Mouse (Mus musculus): ENCODE data around the gene Mtmr12. TPM values are rescaled to one million over a fixed set of nuclear protein-coding genes. Genes with fewer than 3 reads are reported as not detected.

The Mtmr12 gene
- polyA plus RNA-seq, 1 experiment from 2014 or later = 20.7 TPM

DNA sequence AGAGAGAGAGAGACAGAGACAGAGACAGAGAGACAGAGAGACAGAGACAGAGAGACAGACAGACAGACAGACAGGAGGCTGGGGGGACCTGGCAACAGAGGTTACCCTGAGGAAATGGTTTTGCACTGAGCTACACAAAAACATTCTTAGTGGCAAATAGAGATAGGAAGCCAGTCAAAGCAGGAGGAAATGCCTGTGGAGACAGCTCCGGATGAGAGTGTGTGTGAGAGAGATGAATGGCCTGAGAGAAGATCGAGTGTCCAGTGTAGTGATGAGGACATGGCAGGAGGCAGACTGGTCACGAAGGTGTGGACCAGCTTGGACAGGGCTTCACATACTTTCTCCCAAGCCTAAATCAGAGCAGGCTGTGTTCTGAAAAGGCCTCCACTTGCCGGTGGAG is 20.2 kb downstream of the Mtmr12 start:
- peaks cover 21% of the 10 kb centered on the region for H3K4me1 ChIP-seq (replicated peaks)
- no peak overlapping the region for H3K27ac ChIP-seq
- ATAC-seq (ENCODE audit: insufficient number of reproducible peaks, insufficient read depth, low FRiP score, low TSS enrichment, low read depth) = no peak
- H3K4me2 ChIP-seq = no peak overlapping the region
- no peak overlapping the region for H3K4me3 ChIP-seq (replicated peaks)
- WGBS = 82% methylated on average over 4 of the region's 4 CpGs
- no peak overlapping the region for H3K9ac ChIP-seq (replicated peaks)
- H3K36me3 ChIP-seq = no peaks in the 10 kb centered on the region
- H3K27me3 ChIP-seq = no peaks in the 10 kb centered on the region
- H3K9me3 ChIP-seq = no peaks in the 10 kb centered on the region

DNA sequence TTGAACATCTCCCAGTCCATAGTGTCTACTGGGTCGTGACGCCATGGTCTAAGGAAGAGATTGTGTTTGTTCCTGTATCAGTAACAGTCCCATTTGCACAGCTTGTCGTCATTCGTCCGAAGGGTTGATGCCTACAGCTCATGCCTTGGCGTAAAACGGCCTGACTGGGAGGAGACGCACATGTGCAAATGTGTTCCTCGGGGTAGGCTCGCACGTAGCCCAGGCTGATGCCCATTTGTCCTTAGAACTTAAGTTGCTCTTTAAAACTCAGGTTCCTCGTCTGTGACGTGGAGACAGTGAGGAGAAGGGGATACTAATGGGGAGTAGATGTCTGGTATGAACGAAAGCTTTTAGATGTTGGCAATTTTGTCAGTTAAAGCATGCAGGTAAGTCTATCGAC is 22.1 kb downstream of the Mtmr12 start:
- H3K36me3 ChIP-seq = peaks cover 8% of the 10 kb centered on the region; the same call in 1 of the 2 replicates
- peaks cover 28% of the 10 kb centered on the region for H3K4me1 ChIP-seq (replicated peaks)
- H3K9ac ChIP-seq (replicated peaks) = no peak overlapping the region
- ATAC-seq (ENCODE audit: insufficient number of reproducible peaks, insufficient read depth, low FRiP score, low TSS enrichment, low read depth) = no peak
- no peaks in the 10 kb centered on the region for H3K9me3 ChIP-seq
- no peaks in the 10 kb centered on the region for H3K27me3 ChIP-seq
- no peak overlapping the region for H3K4me3 ChIP-seq (replicated peaks)
- WGBS = 95% methylated on average over 15 of the region's 15 CpGs
- no peak overlapping the region for H3K27ac ChIP-seq
- no peak overlapping the region for H3K4me2 ChIP-seq

DNA sequence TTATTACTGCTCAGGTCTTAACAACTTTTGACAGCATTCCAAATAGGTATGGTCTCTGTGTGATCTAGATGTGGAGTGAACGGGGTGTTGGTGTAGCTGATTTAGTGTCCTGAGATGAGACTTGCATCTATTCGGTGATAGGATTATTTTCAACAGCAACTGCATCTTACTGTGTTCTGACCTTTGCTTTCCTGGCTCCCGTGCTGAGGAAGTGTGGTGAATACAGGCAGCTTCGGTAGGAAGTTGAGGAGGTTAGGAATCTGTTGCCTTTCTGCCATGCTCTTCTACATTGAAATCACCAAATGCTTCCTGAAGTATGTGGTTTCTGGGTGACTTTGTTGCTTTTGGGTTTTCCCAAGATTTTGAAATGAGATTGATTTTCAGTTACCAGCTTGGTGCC is 22.5 kb downstream of the Mtmr12 start:
- Histone ChIP-seq H3K4me2 (no peak overlapping the region), H3K4me1 (replicated peaks) (peaks cover 28% of the 10 kb centered on the region), H3K27me3 (no peaks in the 10 kb centered on the region), H3K9ac (replicated peaks) (no peak overlapping the region), H3K27ac (0 out of 2 replicates have a peak overlapping the region, but pooled peaks have one; percentile 29), H3K4me3 (replicated peaks) (no peak overlapping the region), H3K9me3 (no peaks in the 10 kb centered on the region), H3K36me3 (peaks cover 13% of the 10 kb centered on the region; the same call in 1 of the 2 replicates)
- WGBS = 92% methylated on average over 4 of the region's 4 CpGs
- ATAC-seq (ENCODE audit: insufficient number of reproducible peaks, insufficient read depth, low FRiP score, low TSS enrichment, low read depth) = no peak

DNA sequence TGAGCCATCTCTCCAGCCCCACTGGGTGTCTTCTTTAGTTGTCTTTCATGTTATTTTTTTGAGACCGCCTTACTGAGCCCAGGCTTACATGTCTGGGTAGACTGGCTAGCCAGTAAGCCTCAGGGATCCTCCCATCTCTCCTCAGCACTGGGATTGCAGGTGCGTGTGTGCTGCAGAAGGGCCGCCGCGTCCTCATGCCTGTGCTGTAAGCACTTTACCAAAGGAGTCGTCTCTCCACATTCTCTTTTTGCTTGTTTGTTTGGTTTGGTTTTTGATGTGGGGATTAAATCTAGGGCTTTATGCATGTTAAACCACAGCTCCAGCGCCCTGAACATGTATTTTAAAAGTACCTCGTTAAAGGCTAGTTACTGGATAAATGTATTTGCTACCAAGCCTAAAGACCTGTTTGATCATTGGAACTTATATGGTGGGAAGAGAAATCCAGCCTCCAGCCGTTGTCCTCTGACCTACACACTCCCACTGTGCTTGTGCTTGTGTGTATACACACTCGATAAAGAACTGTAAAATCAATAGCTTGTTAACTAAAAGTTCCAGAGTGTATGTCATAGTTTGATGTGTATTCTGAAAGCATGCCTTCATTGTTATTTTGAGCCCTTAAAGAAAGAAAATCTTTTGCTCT is 24.9 kb downstream of the Mtmr12 start:
- Histone ChIP-seq H3K36me3 (peaks cover 34% of the 10 kb centered on the region), H3K4me1 (replicated peaks) (peaks cover 30% of the 10 kb centered on the region), H3K27me3 (no peaks in the 10 kb centered on the region), H3K27ac (no peak overlapping the region), H3K4me2 (no peak overlapping the region), H3K9me3 (no peaks in the 10 kb centered on the region), H3K9ac (replicated peaks) (no peak overlapping the region), H3K4me3 (replicated peaks) (no peak overlapping the region)
- WGBS = 68% methylated on average over 10 of the region's 10 CpGs
- no peak for ATAC-seq (ENCODE audit: insufficient number of reproducible peaks, insufficient read depth, low FRiP score, low TSS enrichment, low read depth)

DNA sequence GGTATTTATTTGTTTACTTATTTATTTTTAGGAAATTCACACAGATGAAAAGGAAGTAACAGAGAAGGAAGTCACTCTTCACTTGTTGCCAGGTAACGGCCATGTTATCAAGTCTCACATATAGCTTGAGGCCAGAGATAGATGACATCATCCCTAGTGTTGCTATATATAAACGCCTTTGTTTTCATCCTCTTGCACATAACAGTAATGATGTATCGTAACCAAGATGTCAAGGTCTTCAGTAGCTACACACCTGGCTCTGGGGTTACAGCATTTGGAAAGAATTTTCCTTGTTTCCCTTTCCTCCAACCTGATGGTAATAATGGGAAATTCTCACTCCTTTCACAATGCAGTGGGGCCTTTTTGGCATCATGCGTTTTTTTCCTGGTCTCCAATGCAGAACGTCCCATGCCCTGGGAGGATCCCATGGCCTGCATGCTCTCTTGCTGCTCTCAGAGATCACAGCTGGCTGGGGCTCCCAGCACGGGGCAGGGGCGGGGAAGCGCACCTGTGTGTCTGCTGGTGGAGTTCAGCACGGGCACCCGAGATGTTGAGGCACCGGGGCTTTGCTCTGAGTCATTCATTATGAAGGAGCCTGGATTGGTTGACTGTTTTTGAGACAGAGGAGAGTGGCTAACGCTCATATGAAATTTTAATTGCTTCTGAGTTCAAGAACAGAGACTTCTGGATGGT is 25.6 kb downstream of the Mtmr12 start:
- no peaks in the 10 kb centered on the region for H3K27me3 ChIP-seq
- no peak overlapping the region for H3K9ac ChIP-seq (replicated peaks)
- ATAC-seq (ENCODE audit: insufficient number of reproducible peaks, insufficient read depth, low FRiP score, low TSS enrichment, low read depth) = no peak
- H3K27ac ChIP-seq = 0 out of 2 replicates have a peak overlapping the region, but pooled peaks have one; percentile 50
- no peak overlapping the region for H3K4me2 ChIP-seq
- H3K9me3 ChIP-seq = no peaks in the 10 kb centered on the region
- WGBS = 60% methylated on average over 12 of the region's 12 CpGs
- H3K36me3 ChIP-seq = peaks cover 40% of the 10 kb centered on the region
- H3K4me1 ChIP-seq (replicated peaks) = peaks cover 30% of the 10 kb centered on the region
- no peak overlapping the region for H3K4me3 ChIP-seq (replicated peaks)

DNA sequence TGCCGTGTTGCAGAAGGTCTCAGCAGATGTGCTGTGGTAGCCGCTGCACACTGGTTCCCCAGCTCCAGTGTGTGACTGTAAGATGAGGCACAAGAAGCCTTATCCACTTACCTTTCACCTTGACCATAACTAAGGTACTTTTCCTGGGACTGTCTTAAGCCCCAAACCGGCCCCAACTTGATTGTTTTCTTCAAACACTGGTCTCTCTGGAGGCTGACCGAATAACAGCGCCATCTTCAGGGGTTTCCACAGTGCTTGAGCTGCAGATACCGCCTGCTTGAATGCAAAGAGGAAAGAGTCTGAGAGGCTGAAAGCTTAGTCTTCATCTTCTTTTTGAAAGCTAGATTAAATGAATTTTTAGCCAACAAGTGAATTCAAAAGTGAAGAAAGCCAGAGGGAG is 26.6 kb downstream of the Mtmr12 start:
- 86% methylated on average over 6 of the region's 6 CpGs for WGBS
- H3K9ac ChIP-seq (replicated peaks) = no peak overlapping the region
- ATAC-seq (ENCODE audit: insufficient number of reproducible peaks, insufficient read depth, low FRiP score, low TSS enrichment, low read depth) = no peak

DNA sequence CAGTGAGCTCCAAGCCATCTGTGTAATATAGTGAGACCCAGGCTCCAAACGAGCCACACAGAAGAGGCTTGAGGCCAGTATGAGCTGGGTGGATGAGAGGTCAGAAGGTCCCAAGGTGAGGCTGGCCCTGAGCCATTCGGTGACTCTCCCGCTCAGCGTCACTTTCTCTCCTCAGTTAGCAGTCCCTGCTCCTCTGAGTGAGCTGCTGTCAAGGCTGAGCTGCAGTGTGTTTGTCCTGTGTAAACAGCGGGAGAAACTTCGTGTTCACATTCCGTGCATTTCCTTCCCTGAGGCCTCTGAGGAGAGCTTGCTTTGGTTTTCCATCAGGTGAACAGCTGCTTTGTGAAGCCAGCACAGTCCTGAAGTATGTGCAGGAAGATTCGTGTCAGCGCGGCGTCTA is 27.6 kb downstream of the Mtmr12 start:
- 0 out of 2 replicates have a peak, but pooled peaks have one; percentile 26 for ATAC-seq (ENCODE audit: insufficient number of reproducible peaks, insufficient read depth, low FRiP score, low TSS enrichment, low read depth)
- Histone ChIP-seq H3K9ac (replicated peaks) (no peak overlapping the region), H3K27me3 (no peaks in the 10 kb centered on the region), H3K4me1 (replicated peaks) (peaks cover 30% of the 10 kb centered on the region), H3K4me3 (replicated peaks) (no peak overlapping the region), H3K4me2 (no peak overlapping the region), H3K36me3 (peaks cover 58% of the 10 kb centered on the region), H3K9me3 (no peaks in the 10 kb centered on the region), H3K27ac (0 out of 2 replicates have a peak overlapping the region, but pooled peaks have one; percentile 0)
- WGBS = 75% methylated on average over 11 of the region's 11 CpGs

More for the DNA sequence above, 26.6 kb downstream of the Mtmr12 start:
- Histone ChIP-seq H3K36me3 (peaks cover 48% of the 10 kb centered on the region), H3K9me3 (no peaks in the 10 kb centered on the region), H3K27ac (no peak overlapping the region), H3K27me3 (no peaks in the 10 kb centered on the region), H3K4me3 (replicated peaks) (no peak overlapping the region), H3K4me1 (replicated peaks) (peaks cover 30% of the 10 kb centered on the region), H3K4me2 (no peak overlapping the region)

DNA sequence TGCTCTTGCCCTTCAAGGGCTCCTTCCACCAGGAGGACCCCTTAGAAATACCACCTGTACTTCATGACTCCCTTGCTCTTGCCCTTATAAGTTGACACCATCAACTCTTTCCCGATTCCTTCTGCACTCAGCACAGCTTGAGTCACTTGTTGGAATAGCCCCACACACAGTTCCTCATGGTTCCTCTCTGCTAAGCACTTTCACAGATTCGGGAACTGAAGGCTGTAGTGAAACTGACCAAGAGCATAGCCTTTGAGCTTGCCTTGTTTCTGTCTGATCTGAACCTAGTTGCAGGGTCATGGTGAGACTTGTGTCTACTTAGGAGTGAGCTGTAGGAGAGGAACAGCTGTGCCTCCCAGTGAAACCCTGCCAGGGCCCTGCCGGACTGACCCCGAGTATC is 28.2 kb downstream of the Mtmr12 start:
- WGBS = 83% methylated on average over 4 of the region's 4 CpGs
- Histone ChIP-seq H3K4me3 (replicated peaks) (no peak overlapping the region), H3K27me3 (no peaks in the 10 kb centered on the region), H3K9me3 (no peaks in the 10 kb centered on the region), H3K4me2 (no peak overlapping the region), H3K36me3 (peaks cover 64% of the 10 kb centered on the region), H3K4me1 (replicated peaks) (peaks cover 30% of the 10 kb centered on the region), H3K9ac (replicated peaks) (no peak overlapping the region), H3K27ac (no peak overlapping the region)
- no peak for ATAC-seq (ENCODE audit: insufficient number of reproducible peaks, insufficient read depth, low FRiP score, low TSS enrichment, low read depth)

DNA sequence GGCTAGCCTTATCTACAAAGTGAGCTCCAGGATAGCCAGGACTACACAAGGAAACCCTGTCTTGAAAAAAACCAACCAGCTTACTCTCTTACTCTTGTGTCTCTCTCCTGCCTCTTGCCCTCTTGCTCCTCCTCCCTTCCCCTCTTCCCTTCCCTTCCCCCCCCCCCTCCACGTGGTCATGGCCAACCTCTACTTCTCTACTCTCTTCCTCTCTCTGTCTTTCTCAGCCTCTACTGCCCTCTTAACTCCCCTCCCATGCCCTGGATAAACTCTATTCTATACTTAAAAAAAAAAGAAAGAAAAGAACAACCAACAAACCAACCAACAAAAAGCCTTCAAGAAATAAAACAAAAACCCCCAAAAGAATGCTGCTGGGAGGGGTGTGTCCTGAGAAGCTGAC is 30.7 kb downstream of the Mtmr12 start:
- Histone ChIP-seq H3K4me3 (replicated peaks) (no peak overlapping the region), H3K36me3 (peaks cover 85% of the 10 kb centered on the region), H3K9ac (replicated peaks) (no peak overlapping the region), H3K9me3 (no peaks in the 10 kb centered on the region), H3K4me2 (no peak overlapping the region), H3K27me3 (no peaks in the 10 kb centered on the region), H3K4me1 (replicated peaks) (peaks cover 18% of the 10 kb centered on the region), H3K27ac (no peak overlapping the region)
- no peak for ATAC-seq (ENCODE audit: insufficient number of reproducible peaks, insufficient read depth, low FRiP score, low TSS enrichment, low read depth)
- 47% methylated on average over 1 of the region's 1 CpGs for WGBS

DNA sequence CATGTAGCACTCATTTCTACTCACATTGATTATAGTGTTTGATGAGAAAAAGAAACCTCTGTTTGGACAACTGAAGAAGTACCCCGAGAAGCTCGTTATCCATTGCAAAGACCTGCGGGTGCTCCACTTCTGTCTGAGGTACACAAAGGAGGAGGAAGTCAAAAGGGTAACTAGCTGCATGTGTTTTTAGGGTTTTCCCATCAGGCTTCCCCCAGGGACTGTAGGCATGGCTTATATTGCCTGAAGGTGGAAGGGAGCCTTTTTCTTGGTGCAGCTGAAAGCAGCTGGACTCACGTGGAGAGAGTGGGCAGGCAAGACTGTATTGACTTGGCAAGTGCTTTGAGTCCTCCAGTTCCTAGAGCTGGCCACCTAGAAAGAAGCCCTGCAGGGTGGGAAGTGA is 31.2 kb downstream of the Mtmr12 start:
- Histone ChIP-seq H3K27ac (no peak overlapping the region), H3K4me2 (no peak overlapping the region), H3K9me3 (no peaks in the 10 kb centered on the region), H3K9ac (replicated peaks) (no peak overlapping the region), H3K36me3 (peaks cover 85% of the 10 kb centered on the region), H3K4me1 (replicated peaks) (peaks cover 14% of the 10 kb centered on the region; the same call in 1 of the 2 replicates), H3K4me3 (replicated peaks) (no peak overlapping the region), H3K27me3 (no peaks in the 10 kb centered on the region)
- ATAC-seq (ENCODE audit: insufficient number of reproducible peaks, insufficient read depth, low FRiP score, low TSS enrichment, low read depth) = no peak
- WGBS = 66% methylated on average over 4 of the region's 4 CpGs

DNA sequence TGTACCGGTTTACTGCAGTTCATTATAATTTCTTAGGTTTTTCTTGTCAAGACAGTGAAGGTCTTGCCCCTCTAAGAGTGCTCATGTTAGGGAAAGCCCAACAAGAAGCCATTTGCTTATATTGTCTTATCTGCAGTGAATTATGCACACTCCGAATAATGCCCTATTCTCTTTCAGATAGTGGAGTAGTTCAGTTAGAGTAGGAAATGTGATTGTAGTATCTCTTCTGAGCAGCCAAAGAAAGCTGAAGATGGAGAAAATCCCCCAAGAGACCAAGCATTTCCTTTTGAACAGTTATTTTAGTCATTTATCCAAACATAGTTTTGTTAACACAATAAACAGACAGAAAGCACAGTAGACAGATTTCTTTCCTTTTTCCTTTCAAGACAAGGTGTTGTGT is 32.1 kb downstream of the Mtmr12 start:
- H3K9ac ChIP-seq (replicated peaks) = no peak overlapping the region
- H3K4me2 ChIP-seq = no peak overlapping the region
- peaks cover 14% of the 10 kb centered on the region; the same call in 1 of the 2 replicates for H3K4me1 ChIP-seq (replicated peaks)
- H3K4me3 ChIP-seq (replicated peaks) = no peak overlapping the region
- 90% methylated on average over 2 of the region's 2 CpGs for WGBS
- H3K27me3 ChIP-seq = no peaks in the 10 kb centered on the region
- H3K9me3 ChIP-seq = no peaks in the 10 kb centered on the region
- no peak for ATAC-seq (ENCODE audit: insufficient number of reproducible peaks, insufficient read depth, low FRiP score, low TSS enrichment, low read depth)
- H3K27ac ChIP-seq = no peak overlapping the region
- H3K36me3 ChIP-seq = peaks cover 78% of the 10 kb centered on the region

Measured in limb, embryonic 12.5 days (tissue).